Mouse (Mus musculus) liver, postnatal 0 days (tissue): ENCODE data around the gene 1110008P14Rik. TPM values are rescaled to one million over a fixed set of nuclear protein-coding genes. Genes with fewer than 3 reads are reported as not detected.

Experiments
- ATAC-seq: fragments of 200-750 bp; cut with Nextera tagmentation; 2 replicates; pipeline ENCODE4 v1.8.0; 2017; ENCODE audit warnings: mild to moderate bottlenecking, moderate library complexity
- DNase-seq: peaks from one replicate; pipeline ENCODE4 v3.0.0-alpha.2; 2016
- H3K27ac ChIP-seq: fragments of 300-500 bp; sonication (generic); 2 replicates; pipeline ENCODE4 v1.5.1; 2014; ENCODE audit warnings: antibody characterized with exemption, moderate library complexity, mild to moderate bottlenecking, low read depth
- H3K27me3 ChIP-seq: fragments of 300-500 bp; sonication (generic); 2 replicates; pipeline ENCODE4 v1.6.1; 2014; ENCODE audit warnings: low read length, control low read depth, mixed read lengths; ENCODE audit not compliant: insufficient read depth
- H3K36me3 ChIP-seq: fragments of 300-500 bp; sonication (generic); replicated peaks from 2 replicates; pipeline ENCODE4 v1.6.1; 2014; ENCODE audit warnings: mild to moderate bottlenecking, control low read depth, low read length, moderate library complexity, mixed read lengths; ENCODE audit not compliant: insufficient read depth
- H3K4me1 ChIP-seq: fragments of 300-500 bp; sonication (generic); 2 replicates; pipeline ENCODE4 v1.6.1; 2014; ENCODE audit warnings: antibody characterized with exemption, mild to moderate bottlenecking, control low read depth; ENCODE audit not compliant: insufficient read depth
- H3K4me2 ChIP-seq: fragments of 300-500 bp; sonication (generic); 2 replicates; pipeline ENCODE4 v1.6.1; 2014; ENCODE audit warnings: low read depth, mild to moderate bottlenecking, low read length, moderate library complexity, mixed read lengths
- H3K4me3 ChIP-seq: fragments of 300-500 bp; sonication (generic); 2 replicates; pipeline ENCODE4 v1.5.1; 2014; ENCODE audit warnings: low read depth, low read length
- H3K9ac ChIP-seq: fragments of 300-500 bp; sonication (generic); replicated peaks from 2 replicates; pipeline ENCODE4 v1.6.1; 2014; ENCODE audit warnings: mild to moderate bottlenecking, moderate library complexity
- H3K9me3 ChIP-seq: fragments of 300-500 bp; sonication (generic); 2 replicates; pipeline ENCODE4 v1.6.1; 2016; ENCODE audit warnings: mild to moderate bottlenecking, control low read depth, low read length, mixed read lengths
- CTCF ChIP-seq: sonication (generic); IDR thresholded peaks from 2 replicates; pipeline ENCODE4 v1.5.1; 2016; ENCODE audit warnings: antibody characterized with exemption, low read depth
- EP300 ChIP-seq: IDR thresholded peaks from 2 replicates; pipeline ENCODE4 v1.6.1; 2016; ENCODE audit warnings: antibody characterized with exemption, low read depth, mild to moderate bottlenecking
- WGBS: fragments of 180-500 bp; shearing (Covaris S2); extraction: QIAGEN DNeasy Blood & Tissue Kit; methylation state at CpG from one replicate; pipeline ENCODE4 v1.1.7; 2014; ENCODE audit not compliant: insufficient replicate concordance; 5-methylcytosine and 5-hydroxymethylcytosine counted together
- polyA plus RNA-seq: library from polyadenylated mRNA; unstranded; fragments of >200 nt; fragmentation: Nextera tagmentation; extraction: Ambion mirVana; gene quantifications from 2 replicates; pipeline ENCODE4 v1.2.1, GENCODE M21; 2015

The 1110008P14Rik gene
- polyA plus RNA-seq, 1 experiment from 2014 or later: 32.2 TPM

DNA sequence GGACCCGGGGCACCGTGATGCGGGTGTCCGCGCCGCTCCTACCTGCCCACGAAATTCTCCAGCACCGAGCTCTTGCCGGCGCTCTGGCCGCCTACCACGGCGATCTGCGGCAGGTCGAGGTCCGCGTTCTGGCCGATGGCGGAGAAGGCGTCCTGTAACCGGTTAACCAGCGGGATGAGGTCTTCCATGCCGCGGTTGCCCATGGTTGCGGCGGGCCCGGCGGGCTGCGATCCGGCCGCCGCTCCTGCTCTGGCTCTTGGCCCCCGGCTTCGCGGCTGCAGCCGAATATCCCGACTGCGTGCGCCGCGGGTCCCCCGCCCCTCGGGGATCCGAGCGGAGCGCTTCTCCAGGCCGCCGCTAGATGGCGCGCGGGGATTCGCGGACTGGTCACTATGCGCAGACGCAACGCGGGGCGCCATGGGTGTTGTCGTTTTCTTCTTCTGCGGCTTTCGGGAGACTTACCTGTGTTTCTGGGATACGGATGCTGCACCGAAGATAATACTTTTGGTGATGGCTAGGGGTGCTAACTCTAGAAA lies 28.7 kb downstream of the 1110008P14Rik start, which contains the start of gene Dnm1:
Gene Dnm1, minus strand, starts transcription at position 332 of the 536 bp plus-strand sequence.
- peak within 1 kb of the TSS; percentile 42 for H3K9ac ChIP-seq
- peak within 1 kb of the TSS; percentile 59 for H3K4me3 ChIP-seq
- no peak within 1 kb of the TSS for H3K27ac ChIP-seq
- peak within 1 kb of the TSS; percentile 97 for H3K4me2 ChIP-seq
- DNase-seq: peak; percentile 91
- WGBS: 1% methylated on average over 58 of the region's 63 CpGs
- peaks cover 22% of the 10 kb centered on the region for H3K27me3 ChIP-seq
- ATAC-seq: peak; percentile 89
- peaks cover 16% of the 10 kb centered on the region for H3K4me1 ChIP-seq
- H3K36me3 ChIP-seq: no peaks in the 10 kb centered on the region
- H3K9me3 ChIP-seq: no peaks in the 10 kb centered on the region
- TF ChIP-seq CTCF: peak; percentile 97
- TF ChIP-seq EP300: no peak

DNA sequence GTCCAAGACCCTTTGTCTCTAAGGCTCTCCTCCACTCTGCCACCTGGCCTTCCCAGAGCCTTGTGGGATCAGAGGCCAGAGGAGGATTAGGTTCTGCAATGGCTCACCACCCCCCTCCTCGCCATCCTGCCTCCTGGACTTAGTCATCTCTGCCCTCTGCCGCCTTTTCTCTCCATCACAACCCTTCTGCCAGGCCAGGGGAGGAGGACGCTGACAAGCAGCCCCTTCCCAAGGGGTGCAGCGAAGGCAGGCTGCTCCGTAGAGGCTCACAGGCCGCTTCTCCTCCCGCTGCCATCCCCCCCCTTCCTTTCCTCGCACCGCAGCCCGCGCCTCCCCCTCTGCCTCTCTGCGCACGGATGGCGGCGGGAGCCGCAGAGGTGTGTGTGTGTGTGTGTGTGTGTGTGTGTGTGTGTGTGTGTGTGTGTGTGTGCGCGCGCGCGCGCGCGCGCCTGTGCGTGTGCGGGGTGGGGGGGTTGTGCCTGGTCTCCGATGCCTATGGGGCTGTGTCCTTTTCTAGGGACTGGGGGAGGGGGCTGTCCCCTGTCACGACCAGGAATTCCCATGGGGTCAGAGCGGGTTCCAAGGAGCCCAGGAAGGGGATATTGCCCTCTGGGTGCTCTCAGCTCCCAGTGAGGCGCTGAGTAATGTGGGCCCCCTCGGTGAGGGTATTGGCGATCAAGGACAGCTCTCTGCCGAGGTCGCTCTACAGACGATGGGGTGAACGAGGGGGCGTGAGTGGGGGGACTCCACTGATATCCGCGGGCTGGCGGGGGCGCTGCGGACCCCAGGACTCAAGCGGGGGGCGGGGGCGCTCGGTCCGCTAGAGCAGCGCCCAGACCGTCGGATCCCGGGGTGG lies 29.4 kb downstream of the 1110008P14Rik start, which contains the start of gene Ciz1:
Gene Ciz1, plus strand, starts transcription at position 177 of the 856 bp plus-strand sequence.
- H3K9ac ChIP-seq: peak within 1 kb of the TSS; percentile 42
- no peak within 1 kb of the TSS for H3K27ac ChIP-seq
- H3K27me3 ChIP-seq: peaks cover 22% of the 10 kb centered on the region
- no peak for DNase-seq
- H3K4me1 ChIP-seq: peaks cover 16% of the 10 kb centered on the region
- H3K4me3 ChIP-seq: peak within 1 kb of the TSS; percentile 59
- WGBS: 2% methylated on average over 28 of the region's 52 CpGs
- TF ChIP-seq CTCF: no peak
- no peak for TF ChIP-seq EP300
- H3K36me3 ChIP-seq: no peaks in the 10 kb centered on the region
- no peaks in the 10 kb centered on the region for H3K9me3 ChIP-seq
- H3K4me2 ChIP-seq: peak within 1 kb of the TSS; percentile 97
- ATAC-seq: 0 out of 2 replicates have a peak, but pooled peaks have one; percentile 2

- DNase-seq (no peak), ATAC-seq (no peak)
- Histone ChIP-seq H3K9ac (no peak overlapping the region), H3K4me3 (no peak overlapping the region), H3K4me2 (no peak overlapping the region), H3K4me1 (peaks cover 16% of the 10 kb centered on the region), H3K27ac (no peak overlapping the region), H3K27me3 (peaks cover 22% of the 10 kb centered on the region), H3K36me3 (no peaks in the 10 kb centered on the region), H3K9me3 (no peaks in the 10 kb centered on the region)
- TF ChIP-seq EP300: no peak
- no peak for TF ChIP-seq CTCF
- 42% methylated on average over 9 of the region's 9 CpGs for WGBS
Measured at GRCm38 (mm10) chr2:32351471-32351961, 30.2 kb downstream of the 1110008P14Rik start.

DNA sequence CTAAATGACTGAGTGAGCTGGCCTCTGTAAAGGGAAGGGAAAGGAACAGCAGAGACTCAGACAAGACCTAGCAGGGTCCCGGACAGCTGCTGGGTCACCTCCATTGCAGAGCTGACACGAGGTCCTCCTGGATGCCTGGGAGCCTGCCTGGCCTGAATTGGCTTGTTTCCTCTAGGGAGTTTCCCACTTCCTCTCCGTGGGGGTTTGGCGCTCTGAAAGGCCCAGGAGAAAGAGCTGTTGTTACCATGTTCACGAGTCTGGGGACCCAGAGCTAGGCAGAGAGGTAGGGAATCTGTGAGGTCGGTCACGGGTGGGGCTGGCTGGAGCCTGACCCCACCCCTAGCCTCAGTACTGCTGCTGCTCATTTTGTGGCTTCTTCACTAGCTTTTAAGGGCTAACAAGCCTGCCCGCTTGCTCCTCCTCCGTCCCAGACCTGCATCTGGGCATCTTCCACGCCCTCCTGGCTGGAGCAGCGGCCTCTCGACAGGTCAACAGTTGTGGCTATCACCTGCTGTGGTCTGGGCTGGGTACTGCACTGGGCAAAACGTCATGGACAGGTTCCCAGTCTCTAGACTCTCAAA lies 31.2 kb downstream of the 1110008P14Rik start:
- Histone ChIP-seq H3K4me1 (peaks cover 16% of the 10 kb centered on the region), H3K9me3 (no peaks in the 10 kb centered on the region), H3K27me3 (peaks cover 22% of the 10 kb centered on the region), H3K4me2 (no peak overlapping the region), H3K4me3 (no peak overlapping the region), H3K27ac (no peak overlapping the region), H3K36me3 (no peaks in the 10 kb centered on the region), H3K9ac (no peak overlapping the region)
- 50% methylated on average over 13 of the region's 13 CpGs for WGBS
- TF ChIP-seq EP300: no peak
- no peak for TF ChIP-seq CTCF
- no peak for ATAC-seq
- no peak for DNase-seq

DNA sequence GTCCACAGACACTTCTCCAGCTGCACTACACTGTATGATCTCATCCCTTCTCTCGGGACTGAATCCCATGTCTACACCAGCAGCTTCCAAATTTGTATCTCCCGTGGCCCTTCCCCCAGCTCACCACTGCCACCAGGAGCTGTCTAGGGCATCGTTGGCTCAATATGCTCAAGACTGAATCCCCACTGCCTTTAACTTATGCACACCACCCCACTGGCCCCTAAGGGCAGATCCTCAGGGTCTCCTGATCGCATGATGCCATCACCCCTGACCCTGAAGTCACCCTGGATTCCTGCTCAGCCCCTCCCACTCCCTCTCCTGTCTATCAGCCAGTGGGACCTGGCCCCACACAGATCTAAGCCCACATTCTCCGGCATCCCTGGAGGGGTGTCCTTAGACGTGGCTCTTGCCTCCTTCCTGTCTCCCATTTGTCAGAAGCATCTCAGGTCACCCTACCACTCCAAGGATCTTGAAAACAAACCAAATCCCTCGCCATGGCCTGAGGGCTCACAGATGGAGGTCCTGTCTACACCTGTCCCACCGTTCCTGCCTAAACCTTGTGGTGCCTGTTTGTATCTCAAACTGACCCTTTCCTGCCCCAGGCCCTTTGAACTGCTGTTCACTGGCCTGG lies 32.0 kb downstream of the 1110008P14Rik start:
- no peaks in the 10 kb centered on the region for H3K9me3 ChIP-seq
- ATAC-seq (no peak), DNase-seq (no peak)
- H3K4me3 ChIP-seq: no peak overlapping the region
- H3K27me3 ChIP-seq: peaks cover 22% of the 10 kb centered on the region
- no peak overlapping the region for H3K27ac ChIP-seq
- no peak for TF ChIP-seq CTCF
- no peak for TF ChIP-seq EP300
- H3K4me2 ChIP-seq: no peak overlapping the region
- peaks cover 16% of the 10 kb centered on the region for H3K4me1 ChIP-seq
- no peak overlapping the region for H3K9ac ChIP-seq
- 65% methylated on average over 8 of the region's 8 CpGs for WGBS
- H3K36me3 ChIP-seq: no peaks in the 10 kb centered on the region

- DNase-seq: no peak
- Histone ChIP-seq H3K4me3 (no peak overlapping the region), H3K4me1 (peaks cover 9% of the 10 kb centered on the region), H3K27ac (no peak overlapping the region), H3K27me3 (peaks cover 22% of the 10 kb centered on the region), H3K9ac (no peak overlapping the region), H3K36me3 (no peaks in the 10 kb centered on the region), H3K4me2 (no peak overlapping the region), H3K9me3 (no peaks in the 10 kb centered on the region)
- ATAC-seq: no peak
- WGBS: 76% methylated on average over 11 of the region's 11 CpGs
- no peak for TF ChIP-seq EP300
- TF ChIP-seq CTCF: no peak
Measured at GRCm38 (mm10) chr2:32348311-32348710, 33.4 kb downstream of the 1110008P14Rik start.
